Mouse (Mus musculus) intestine, embryonic 15.5 days (tissue): ENCODE results near the gene Zfp277. TPM values are rescaled to one million over a fixed set of nuclear protein-coding genes. Genes with fewer than 3 reads are reported as not detected.

Experiments
- ATAC-seq: fragments of 200-750 bp; cut with Nextera tagmentation; 2 replicates; pipeline ENCODE4 v1.8.0; 2017; ENCODE audit warnings: moderate TSS enrichment, moderate library complexity
- H3K27ac ChIP-seq: fragments of 300-500 bp; sonication (generic); 2 replicates; pipeline ENCODE4 v1.5.1; 2015; ENCODE audit warnings: mild to moderate bottlenecking, inconsistent platforms
- H3K27me3 ChIP-seq: fragments of 300-500 bp; sonication (generic); replicated peaks from 2 replicates; pipeline ENCODE4 v1.6.1; 2015; ENCODE audit warnings: inconsistent platforms
- H3K36me3 ChIP-seq: fragments of 300-500 bp; sonication (generic); 2 replicates; pipeline ENCODE4 v1.6.1; 2015; ENCODE audit warnings: inconsistent platforms
- H3K4me1 ChIP-seq: fragments of 300-500 bp; sonication (generic); replicated peaks from 2 replicates; pipeline ENCODE4 v1.6.1; 2015; ENCODE audit warnings: inconsistent platforms
- H3K4me2 ChIP-seq: fragments of 300-500 bp; sonication (generic); replicated peaks from 2 replicates; pipeline ENCODE4 v1.6.1; 2015; ENCODE audit warnings: mild to moderate bottlenecking, inconsistent platforms
- H3K4me3 ChIP-seq: fragments of 300-500 bp; sonication (generic); replicated peaks from 2 replicates; pipeline ENCODE4 v1.5.1; 2015; ENCODE audit warnings: inconsistent platforms
- H3K9ac ChIP-seq: fragments of 300-500 bp; sonication (generic); 2 replicates; pipeline ENCODE4 v1.6.1; 2015; ENCODE audit warnings: inconsistent platforms
- H3K9me3 ChIP-seq: fragments of 300-500 bp; sonication (generic); 2 replicates; pipeline ENCODE4 v1.6.1; 2016; ENCODE audit warnings: inconsistent platforms
- WGBS: fragments of 180-500 bp; shearing (Covaris S2); methylation state at CpG from one replicate; pipeline ENCODE4 v1.1.7; 2015; 5-methylcytosine and 5-hydroxymethylcytosine counted together
- polyA plus RNA-seq: library from polyadenylated mRNA; unstranded; fragments of >200 nt; fragmentation: Nextera tagmentation; extraction: Ambion mirVana; gene quantifications from 2 replicates; pipeline ENCODE4 v1.2.1, GENCODE M21; 2015

Zfp277 gene
- polyA plus RNA-seq, 1 experiment from 2014 or later, result 34.3 TPM

DNA sequence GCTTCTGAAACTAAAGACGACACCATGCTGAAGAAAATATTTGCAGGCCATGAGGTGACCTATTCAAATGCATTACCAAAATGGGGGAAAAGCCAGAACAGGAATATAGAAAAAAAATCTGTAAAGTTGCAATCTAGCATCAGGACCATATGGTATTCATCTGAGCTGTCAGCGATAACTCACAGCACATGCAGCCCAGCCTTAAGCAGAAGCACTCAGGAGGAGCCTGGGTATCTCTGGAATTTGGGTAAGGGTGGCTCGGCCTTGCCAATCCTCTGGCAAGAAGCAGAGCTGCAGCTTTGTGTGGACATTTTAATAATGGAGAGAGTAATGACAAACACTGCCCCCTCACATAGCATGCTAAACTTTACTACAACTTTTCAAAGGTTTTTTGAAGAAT, 15.7 kb downstream of the Zfp277 start:
- no peak overlapping the region for H3K9ac ChIP-seq
- no peak overlapping the region for H3K27ac ChIP-seq
- no peak overlapping the region for H3K4me2 ChIP-seq
- no peaks in the 10 kb centered on the region for H3K4me1 ChIP-seq
- 48% methylated on average over 3 of the region's 3 CpGs for WGBS
- no peaks in the 10 kb centered on the region for H3K27me3 ChIP-seq
- H3K4me3 ChIP-seq, result no peak overlapping the region
- no peaks in the 10 kb centered on the region for H3K9me3 ChIP-seq
- ATAC-seq, result no peak
- H3K36me3 ChIP-seq, result no peaks in the 10 kb centered on the region

DNA sequence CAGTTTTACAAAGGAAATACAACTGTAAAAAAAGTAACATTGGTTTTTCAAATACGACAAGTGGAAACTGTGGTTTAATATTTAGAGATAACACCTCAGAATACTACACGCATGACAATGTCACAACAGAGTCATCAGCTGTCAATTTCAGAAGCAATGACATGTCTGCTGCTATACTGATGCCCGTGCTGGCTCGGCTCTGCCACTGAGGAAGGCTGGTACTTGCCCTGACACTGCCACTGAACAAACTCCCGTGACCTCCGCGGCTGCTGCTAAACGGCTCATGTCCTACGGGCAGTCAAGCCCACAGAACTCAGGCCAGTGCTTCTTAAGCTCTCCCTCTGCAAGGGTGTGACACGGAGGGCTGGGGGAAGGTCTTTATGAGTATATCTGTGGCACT, 18.1 kb downstream of the Zfp277 start:
- Histone ChIP-seq H3K4me1 (no peaks in the 10 kb centered on the region), H3K36me3 (no peaks in the 10 kb centered on the region), H3K4me2 (no peak overlapping the region), H3K27ac (no peak overlapping the region), H3K9ac (no peak overlapping the region), H3K4me3 (no peak overlapping the region), H3K27me3 (no peaks in the 10 kb centered on the region), H3K9me3 (no peaks in the 10 kb centered on the region)
- ATAC-seq, result no peak
- 84% methylated on average over 10 of the region's 10 CpGs for WGBS

DNA sequence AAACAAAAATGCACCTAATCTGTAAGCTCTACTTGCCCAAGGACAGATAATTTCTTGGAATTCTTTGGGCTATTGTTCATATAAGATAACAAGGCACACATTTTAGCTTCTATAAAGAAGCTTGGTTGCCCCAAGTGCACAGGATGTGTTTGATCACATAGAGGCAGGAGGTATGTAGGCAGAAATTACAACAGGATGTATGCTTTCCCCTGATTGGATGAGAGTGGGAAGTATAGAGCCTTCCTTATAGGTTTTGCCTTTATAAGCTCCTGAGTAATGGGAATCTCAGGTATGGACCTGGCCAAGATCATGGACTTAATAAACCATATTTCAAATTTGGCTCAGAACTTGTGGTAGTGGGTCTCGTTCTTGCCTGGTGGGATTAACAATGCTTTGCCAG, 20.7 kb downstream of the Zfp277 start:
- H3K4me3 ChIP-seq, result no peak overlapping the region
- no peaks in the 10 kb centered on the region for H3K9me3 ChIP-seq
- no peaks in the 10 kb centered on the region for H3K4me1 ChIP-seq
- H3K27me3 ChIP-seq, result no peaks in the 10 kb centered on the region
- no peak for ATAC-seq
- no peaks in the 10 kb centered on the region for H3K36me3 ChIP-seq
- 92% methylated on average over 1 of the region's 1 CpGs for WGBS
- no peak overlapping the region for H3K4me2 ChIP-seq
- no peak overlapping the region for H3K9ac ChIP-seq
- no peak overlapping the region for H3K27ac ChIP-seq

DNA sequence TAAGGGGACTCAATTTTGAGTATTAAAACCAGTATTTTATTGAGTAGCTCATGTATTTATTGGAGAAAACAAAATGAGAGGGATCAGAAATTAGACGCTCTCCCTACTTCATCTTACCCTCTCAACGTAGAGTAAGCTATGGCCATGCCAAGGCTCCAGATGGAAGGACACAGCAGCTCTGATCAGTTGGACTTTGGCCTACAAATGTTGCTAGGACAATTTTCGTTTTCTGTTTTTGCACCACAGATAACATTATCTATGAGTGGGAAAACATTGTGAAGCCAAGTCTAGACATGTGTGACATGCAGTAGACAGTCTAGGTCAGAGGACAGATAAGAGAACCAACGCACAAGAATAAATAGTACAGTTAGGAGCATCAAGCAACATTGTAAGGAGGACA, 28.4 kb downstream of the Zfp277 start:
- ATAC-seq, result no peak
- H3K9me3 ChIP-seq, result no peaks in the 10 kb centered on the region
- no peak overlapping the region for H3K27ac ChIP-seq
- H3K4me2 ChIP-seq, result no peak overlapping the region
- no peaks in the 10 kb centered on the region for H3K27me3 ChIP-seq
- no peaks in the 10 kb centered on the region for H3K4me1 ChIP-seq
- 78% methylated on average over 4 of the region's 4 CpGs for WGBS
- no peak overlapping the region for H3K9ac ChIP-seq
- no peaks in the 10 kb centered on the region for H3K36me3 ChIP-seq
- H3K4me3 ChIP-seq, result no peak overlapping the region

DNA sequence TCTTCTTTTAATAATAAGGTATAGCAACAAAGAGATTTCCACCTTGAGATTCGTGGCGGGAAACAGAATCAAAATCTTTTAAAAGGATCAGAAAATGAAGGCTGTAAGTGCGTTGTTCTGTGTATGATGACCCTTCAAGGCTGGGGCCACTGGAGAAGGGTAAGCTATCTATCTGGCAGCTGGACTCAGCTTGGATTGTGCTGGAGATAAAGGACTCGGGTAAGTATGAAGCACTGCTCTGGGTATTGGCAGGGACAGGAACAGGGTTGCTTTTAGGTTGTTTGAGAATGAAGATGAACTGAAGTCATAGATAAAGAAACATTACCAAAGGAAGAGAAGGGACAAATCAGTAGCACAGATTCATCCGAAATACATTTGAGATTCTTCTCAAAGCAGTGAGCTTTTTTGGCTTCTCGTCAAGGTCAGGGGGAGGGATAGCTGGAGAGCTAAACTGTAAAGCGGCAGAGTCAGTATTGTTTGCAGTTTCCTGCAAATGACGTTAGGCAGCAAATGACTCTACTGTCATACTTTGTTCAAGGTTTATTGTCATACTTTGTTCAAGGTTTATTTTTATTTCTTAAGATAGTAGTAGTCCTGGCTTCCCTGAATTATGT, 30.3 kb downstream of the Zfp277 start:
- WGBS, result 71% methylated on average over 8 of the region's 8 CpGs

DNA sequence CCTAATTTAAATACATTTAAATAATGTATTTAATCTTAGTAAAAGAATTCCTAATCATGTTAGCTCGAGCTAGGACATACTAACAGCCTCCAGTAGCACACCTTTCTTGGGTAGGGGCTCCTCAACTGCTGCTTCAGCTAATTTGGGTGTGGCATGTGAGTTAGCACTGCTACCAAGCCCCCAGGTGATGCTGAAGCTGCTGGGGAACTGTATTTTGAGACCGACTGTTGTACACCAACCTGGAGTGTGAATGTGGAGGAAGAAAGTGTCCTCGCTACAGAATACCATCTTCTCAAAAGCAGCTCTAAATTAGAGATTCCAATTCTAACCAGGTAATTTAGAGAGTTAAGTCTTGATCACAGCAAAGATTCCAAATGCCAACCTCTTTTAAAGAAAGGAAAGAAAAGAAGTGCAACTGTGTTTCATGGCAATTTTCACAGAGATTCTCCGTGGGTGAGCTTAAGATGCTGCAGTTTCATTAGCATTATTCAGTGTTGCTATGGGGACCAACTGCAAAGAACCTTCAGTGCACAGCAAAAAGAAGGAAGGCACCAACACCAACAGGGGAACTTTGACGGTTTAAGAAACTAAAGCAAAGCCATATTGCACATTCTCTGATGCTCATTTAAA, 30.9 kb downstream of the Zfp277 start:
- H3K4me3 ChIP-seq, result no peak overlapping the region
- no peak for ATAC-seq
- WGBS, result 77% methylated on average over 5 of the region's 5 CpGs
- no peaks in the 10 kb centered on the region for H3K27me3 ChIP-seq
- H3K27ac ChIP-seq, result no peak overlapping the region
- H3K9ac ChIP-seq, result no peak overlapping the region
- no peaks in the 10 kb centered on the region for H3K4me1 ChIP-seq
- H3K4me2 ChIP-seq, result no peak overlapping the region
- H3K36me3 ChIP-seq, result 0 out of 2 replicates have a peak, but pooled peaks cover under 1% of the 10 kb centered on the region
- no peaks in the 10 kb centered on the region for H3K9me3 ChIP-seq

More for the DNA sequence above, 30.3 kb downstream of the Zfp277 start:
- Histone ChIP-seq H3K4me1 (no peaks in the 10 kb centered on the region), H3K27me3 (no peaks in the 10 kb centered on the region), H3K4me3 (no peak overlapping the region), H3K27ac (no peak overlapping the region), H3K9ac (no peak overlapping the region), H3K9me3 (no peaks in the 10 kb centered on the region), H3K4me2 (no peak overlapping the region), H3K36me3 (no peaks in the 10 kb centered on the region)
- ATAC-seq, result no peak

DNA sequence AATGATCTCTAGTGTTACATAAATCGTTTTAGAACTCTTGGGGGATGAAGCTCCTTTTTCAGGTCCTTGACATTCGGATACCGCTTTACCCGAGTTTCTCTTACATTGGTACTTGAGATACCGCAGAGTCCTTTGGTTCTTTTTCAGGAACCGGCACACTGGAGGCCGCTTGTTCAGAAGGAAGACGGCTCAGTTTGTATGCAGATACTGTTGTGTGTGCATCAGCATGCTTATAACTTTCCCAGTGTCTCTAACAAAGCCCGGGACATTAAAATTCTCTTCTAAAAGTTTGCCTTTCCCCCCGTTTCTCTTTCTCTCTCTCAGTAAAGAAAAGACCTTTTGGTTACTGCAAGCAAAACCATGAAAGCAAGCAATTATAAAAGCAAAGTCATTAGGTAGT, 45.9 kb downstream of the Zfp277 start:
- no peak for ATAC-seq
- no peaks in the 10 kb centered on the region for H3K9me3 ChIP-seq
- no peaks in the 10 kb centered on the region for H3K4me1 ChIP-seq
- H3K4me2 ChIP-seq, result no peak overlapping the region
- no peaks in the 10 kb centered on the region for H3K36me3 ChIP-seq
- no peak overlapping the region for H3K27ac ChIP-seq
- H3K9ac ChIP-seq, result no peak overlapping the region
- WGBS, result 93% methylated on average over 10 of the region's 10 CpGs
- H3K4me3 ChIP-seq, result no peak overlapping the region
- H3K27me3 ChIP-seq, result no peaks in the 10 kb centered on the region

DNA sequence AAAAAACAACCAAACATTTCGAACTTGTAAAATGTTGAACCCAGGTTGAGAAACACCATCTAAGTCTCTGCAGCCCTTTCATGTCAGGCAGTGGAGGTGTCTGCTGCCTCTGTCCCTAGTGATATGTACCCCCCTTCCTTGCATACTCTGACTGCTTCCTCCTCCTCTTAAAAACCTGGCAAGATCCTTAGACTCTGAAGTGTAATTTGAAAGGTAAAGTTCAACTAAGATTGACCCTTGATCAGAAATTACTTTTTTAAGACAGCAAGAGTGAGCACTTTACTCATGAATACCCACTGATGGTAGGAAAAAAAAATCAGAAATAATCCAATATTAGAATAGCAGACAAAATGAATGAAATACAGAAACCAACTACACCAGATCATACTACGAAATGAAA, 46.3 kb downstream of the Zfp277 start:
- no peak overlapping the region for H3K9ac ChIP-seq
- H3K27me3 ChIP-seq, result no peaks in the 10 kb centered on the region
- no peaks in the 10 kb centered on the region for H3K36me3 ChIP-seq
- WGBS, result 99% methylated on average over 2 of the region's 2 CpGs
- H3K9me3 ChIP-seq, result no peaks in the 10 kb centered on the region
- no peak overlapping the region for H3K4me2 ChIP-seq
- ATAC-seq, result no peak
- no peaks in the 10 kb centered on the region for H3K4me1 ChIP-seq
- H3K27ac ChIP-seq, result no peak overlapping the region
- no peak overlapping the region for H3K4me3 ChIP-seq

DNA sequence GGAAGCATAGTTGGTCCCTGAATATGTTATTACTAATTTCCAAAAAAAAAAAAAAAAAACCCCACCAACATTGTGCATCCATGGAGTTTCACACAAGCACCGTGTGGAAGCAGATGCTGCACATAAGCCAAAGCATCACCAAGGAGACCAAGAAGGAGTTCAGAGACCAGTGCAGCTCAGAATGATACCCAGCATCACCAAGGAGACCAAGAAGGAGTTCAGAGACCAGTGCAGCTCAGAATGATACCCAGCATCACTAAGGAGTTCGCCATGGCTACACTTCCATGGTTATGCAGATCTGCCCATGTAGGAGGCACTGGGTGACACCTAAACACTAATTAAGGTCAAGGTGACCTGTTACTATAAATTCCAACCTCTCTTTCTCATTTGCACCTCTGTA, 46.8 kb downstream of the Zfp277 start:
- Histone ChIP-seq H3K36me3 (no peaks in the 10 kb centered on the region), H3K4me2 (no peak overlapping the region), H3K9me3 (no peaks in the 10 kb centered on the region), H3K27ac (no peak overlapping the region), H3K4me1 (no peaks in the 10 kb centered on the region), H3K4me3 (no peak overlapping the region), H3K9ac (no peak overlapping the region), H3K27me3 (no peaks in the 10 kb centered on the region)
- no peak for ATAC-seq
- 92% methylated on average over 2 of the region's 2 CpGs for WGBS

DNA sequence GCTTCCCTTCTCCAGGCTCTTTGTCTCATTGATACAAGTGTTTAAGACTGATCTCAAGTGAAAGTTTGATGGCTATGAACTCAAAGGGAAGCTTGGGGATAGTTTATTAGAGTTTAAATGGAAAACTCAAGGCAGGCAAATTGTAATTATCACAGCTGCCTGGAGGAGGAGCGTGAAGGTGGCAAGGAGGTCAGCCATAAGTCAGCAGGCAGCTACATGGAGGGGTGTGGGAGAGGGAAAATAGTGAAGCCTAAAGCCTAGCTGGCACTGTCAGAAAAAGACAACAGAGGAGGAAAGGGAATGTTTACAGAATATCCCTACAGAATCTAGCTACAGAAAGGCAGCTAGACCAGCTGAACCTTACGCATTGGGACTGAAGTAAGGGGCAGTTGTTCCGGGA, 52.8 kb downstream of the Zfp277 start:
- H3K4me3 ChIP-seq, result no peak overlapping the region
- H3K27me3 ChIP-seq, result no peaks in the 10 kb centered on the region
- WGBS, result 62% methylated on average over 3 of the region's 3 CpGs
- no peak overlapping the region for H3K4me2 ChIP-seq
- no peak for ATAC-seq
- no peak overlapping the region for H3K9ac ChIP-seq
- H3K9me3 ChIP-seq, result no peaks in the 10 kb centered on the region
- H3K36me3 ChIP-seq, result no peaks in the 10 kb centered on the region
- H3K4me1 ChIP-seq, result no peaks in the 10 kb centered on the region
- no peak overlapping the region for H3K27ac ChIP-seq

DNA sequence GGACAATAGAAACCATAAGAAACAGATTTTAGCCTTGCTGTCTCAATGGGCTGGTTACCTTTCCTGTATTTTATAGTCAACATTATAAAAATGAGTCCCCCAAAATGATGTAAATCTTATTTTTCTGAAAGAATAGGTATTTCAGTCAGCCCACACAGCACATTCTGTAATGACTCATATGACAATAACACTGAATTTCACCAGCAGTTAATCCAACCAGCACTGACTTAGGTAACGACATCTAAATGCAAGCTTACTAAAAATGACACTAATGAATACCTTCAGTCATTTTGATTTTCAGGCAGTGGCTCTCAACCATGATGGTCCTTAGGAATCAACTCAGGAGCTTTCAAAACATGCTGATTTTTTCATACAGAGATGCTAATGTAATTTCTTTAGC, 54.4 kb downstream of the Zfp277 start:
- H3K27me3 ChIP-seq, result no peaks in the 10 kb centered on the region
- no peaks in the 10 kb centered on the region for H3K36me3 ChIP-seq
- no peak overlapping the region for H3K27ac ChIP-seq
- no peak overlapping the region for H3K4me3 ChIP-seq
- no peak overlapping the region for H3K4me2 ChIP-seq
- 91% methylated on average over 1 of the region's 1 CpGs for WGBS
- ATAC-seq, result no peak
- no peaks in the 10 kb centered on the region for H3K4me1 ChIP-seq
- H3K9ac ChIP-seq, result no peak overlapping the region
- no peaks in the 10 kb centered on the region for H3K9me3 ChIP-seq

DNA sequence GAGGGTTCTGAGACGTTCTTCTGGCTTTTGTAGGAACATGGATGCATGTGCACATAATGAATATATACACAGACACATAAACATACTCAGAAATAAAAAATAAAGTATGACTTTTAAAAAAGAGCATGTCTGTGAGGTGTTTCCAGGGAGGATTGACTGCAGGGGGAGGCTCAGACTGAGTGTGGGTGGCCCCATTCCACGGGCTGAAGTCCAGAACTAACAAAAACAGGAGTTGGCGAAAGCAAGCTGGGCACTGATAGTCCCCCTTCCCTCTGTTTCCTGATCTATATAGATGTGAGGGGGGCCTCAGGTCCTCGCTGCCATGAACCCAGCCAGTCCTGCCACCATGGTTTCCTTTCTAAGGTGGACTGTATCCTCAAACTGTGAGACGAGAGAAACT, 57.9 kb downstream of the Zfp277 start:
- H3K9me3 ChIP-seq, result no peaks in the 10 kb centered on the region
- WGBS, result 69% methylated on average over 5 of the region's 5 CpGs
- H3K4me1 ChIP-seq, result no peaks in the 10 kb centered on the region
- no peak overlapping the region for H3K27ac ChIP-seq
- ATAC-seq, result no peak
- no peak overlapping the region for H3K4me2 ChIP-seq
- no peaks in the 10 kb centered on the region for H3K27me3 ChIP-seq
- H3K9ac ChIP-seq, result no peak overlapping the region
- H3K4me3 ChIP-seq, result no peak overlapping the region
- no peaks in the 10 kb centered on the region for H3K36me3 ChIP-seq

DNA sequence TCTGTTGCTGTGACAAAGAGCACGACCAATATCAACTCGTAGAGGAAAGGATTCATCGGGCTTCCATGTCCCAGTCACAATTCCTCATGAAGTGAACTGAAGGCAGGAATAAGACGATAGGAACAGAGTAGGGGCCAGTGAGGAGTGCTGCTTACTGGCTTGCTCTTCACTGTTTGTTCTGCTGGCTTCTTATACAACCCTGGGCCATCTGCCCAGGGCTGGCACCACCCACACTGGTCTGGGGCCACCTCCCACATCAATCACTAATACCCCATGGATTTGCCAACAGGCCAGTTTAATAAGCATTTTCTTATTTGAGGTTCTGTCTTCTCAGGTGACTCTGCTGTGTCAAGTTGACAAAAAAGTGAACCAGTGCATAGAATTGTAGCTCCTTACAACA, 60.4 kb downstream of the Zfp277 start:
- no peak overlapping the region for H3K4me3 ChIP-seq
- no peak overlapping the region for H3K4me2 ChIP-seq
- H3K4me1 ChIP-seq, result no peaks in the 10 kb centered on the region
- H3K36me3 ChIP-seq, result no peaks in the 10 kb centered on the region
- H3K27ac ChIP-seq, result no peak overlapping the region
- H3K27me3 ChIP-seq, result no peaks in the 10 kb centered on the region
- no peak for ATAC-seq
- H3K9ac ChIP-seq, result no peak overlapping the region
- H3K9me3 ChIP-seq, result no peaks in the 10 kb centered on the region
- WGBS, result 92% methylated on average over 4 of the region's 4 CpGs
